Mouse (Mus musculus): ENCODE results near the gene Nucks1.
A peak's percentile ranks its signal among the peaks of the same experiment; 100 is the strongest.

The Nucks1 gene

DNA sequence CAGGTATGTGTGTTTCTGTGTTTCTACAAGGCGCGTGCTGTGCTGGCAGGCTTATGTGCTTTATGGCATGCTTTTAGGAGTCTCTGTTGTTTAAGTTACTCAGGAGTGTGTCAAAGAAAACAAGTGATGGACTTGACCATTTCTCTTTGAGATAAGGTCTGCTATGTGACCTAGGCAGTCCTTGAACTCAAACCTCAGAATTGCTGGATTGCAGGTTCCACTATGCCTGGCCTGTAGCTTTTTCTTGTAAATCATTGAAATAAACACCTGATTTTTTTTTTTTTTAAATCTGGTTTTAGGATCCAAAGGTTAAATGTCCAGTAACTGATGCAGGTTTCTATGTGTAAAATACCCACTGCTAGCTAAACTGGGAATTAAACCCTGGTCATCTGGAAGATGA is 8.7 kb downstream of the Nucks1 start:
- DNase-seq (ENCODE audit: extremely low read depth, low read depth): no peak

DNA sequence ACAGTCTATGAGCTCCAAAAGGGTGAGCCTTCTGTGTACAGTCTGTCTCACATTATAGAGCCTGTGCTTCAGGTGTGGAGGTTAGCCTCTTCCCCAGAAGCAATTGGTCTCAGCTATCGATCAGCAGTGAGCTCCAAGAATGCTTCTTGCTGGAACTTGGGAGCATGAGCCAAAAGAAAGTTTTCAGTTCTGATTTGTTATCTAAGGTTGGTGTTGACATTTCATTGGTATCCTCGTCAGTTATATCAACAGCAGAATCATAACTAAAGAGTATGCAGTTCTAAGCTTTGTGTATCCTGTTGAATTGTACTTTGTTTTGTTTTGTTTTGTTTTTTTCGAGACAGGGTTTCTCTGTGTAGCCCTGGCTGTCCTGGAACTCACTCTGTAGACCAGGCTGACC is 11.8 kb downstream of the Nucks1 start:
- no peak for DNase-seq (ENCODE audit: extremely low read depth, low read depth)

DNA sequence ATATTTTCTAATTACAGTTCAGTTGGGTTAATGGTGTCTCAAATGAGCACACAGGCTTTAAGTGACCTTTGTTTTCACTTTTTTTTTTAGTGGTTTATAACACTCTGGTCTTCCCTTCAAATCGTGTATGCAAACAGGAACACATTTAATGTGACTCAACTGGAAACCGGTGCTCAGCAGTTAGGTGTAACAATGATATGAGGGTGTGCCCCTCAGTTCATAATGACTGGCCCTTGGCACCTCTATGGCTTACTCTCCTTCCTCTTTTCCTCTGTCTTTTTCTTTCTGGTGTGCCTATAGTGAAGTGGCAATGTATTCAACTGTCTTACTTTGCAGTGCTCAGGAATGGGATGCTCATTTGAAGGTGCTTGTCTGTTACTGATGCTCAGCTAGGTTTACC is 23.1 kb downstream of the Nucks1 start:
- no peak for DNase-seq (ENCODE audit: extremely low read depth, low read depth)

DNA sequence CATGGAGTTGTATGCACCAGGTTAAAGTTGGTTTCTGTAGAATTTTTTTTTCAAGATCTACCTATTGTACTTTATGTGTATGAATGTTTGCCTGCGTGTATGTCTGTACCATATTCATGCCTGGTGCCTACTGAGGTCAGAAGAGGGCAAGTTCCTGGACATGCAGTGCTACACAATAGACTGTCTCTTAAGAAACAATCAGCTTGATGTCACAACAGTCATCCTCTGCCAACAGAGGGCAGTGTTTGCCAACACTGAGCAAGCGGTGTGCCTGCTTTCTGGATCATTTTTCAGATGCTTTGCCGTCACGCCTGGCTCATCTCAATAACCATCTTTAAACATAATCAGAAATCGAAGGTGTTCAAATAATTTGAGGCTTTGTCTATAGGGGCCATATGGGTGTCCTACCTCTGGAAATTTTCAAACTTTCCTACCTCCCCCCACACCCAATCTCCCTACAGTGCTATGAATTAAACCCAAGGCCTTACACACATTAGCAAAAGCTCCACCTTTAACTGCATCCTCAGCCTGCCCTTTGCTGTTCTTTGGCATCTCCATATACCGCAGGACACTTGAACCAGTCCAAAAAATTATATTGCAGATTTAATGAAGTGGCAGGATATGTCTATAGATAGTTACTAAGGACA is 27.4 kb downstream of the Nucks1 start:
- no peak for DNase-seq (ENCODE audit: extremely low read depth, low read depth)

DNA sequence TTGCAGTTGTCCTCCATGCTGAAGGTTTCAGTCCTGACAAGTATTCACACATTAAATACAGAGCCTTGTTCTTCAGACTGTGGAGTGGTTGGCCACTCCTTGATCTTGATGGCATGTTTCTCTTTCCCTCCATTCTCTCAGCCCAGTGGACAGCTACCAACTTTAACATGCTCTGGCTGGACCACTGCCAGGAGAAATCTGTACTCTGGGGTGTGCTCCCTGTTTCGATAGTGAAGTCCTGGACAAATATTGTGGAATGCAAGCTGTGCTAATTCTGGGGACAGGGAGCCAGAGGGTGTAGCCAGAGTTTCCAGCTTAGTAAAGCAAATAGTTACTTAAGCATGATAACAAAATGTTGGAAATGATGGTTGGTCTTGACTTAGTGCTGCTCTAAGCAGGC is 28.5 kb downstream of the Nucks1 start:
- no peak for DNase-seq (ENCODE audit: extremely low read depth, low read depth)

DNA sequence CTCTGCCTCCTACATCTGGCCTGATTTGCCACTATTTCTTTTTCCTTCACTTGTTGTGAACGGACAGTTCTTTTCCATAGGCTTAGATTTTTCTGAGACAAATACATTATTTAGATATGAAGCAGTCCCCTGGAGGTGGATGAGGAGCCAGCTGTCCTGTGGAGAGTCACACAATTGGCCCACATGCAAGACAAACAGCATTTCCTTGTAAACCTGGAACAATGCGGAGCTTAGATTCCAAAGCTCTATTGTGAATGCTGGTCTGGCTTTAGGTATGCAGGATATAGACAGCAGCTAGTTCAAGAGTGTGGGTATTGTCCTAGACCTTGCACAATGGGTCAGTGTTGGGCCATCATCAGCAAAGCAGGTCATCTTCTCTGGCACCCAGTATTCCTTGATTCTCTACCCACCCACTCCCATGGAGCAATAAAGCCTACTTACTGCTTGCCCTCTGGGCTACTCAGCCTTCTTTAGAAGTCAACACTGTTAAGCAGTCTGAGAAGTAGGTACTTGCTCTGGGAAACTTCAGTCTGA is 30.4 kb downstream of the Nucks1 start:
- no peak for DNase-seq (ENCODE audit: extremely low read depth, low read depth)

DNA sequence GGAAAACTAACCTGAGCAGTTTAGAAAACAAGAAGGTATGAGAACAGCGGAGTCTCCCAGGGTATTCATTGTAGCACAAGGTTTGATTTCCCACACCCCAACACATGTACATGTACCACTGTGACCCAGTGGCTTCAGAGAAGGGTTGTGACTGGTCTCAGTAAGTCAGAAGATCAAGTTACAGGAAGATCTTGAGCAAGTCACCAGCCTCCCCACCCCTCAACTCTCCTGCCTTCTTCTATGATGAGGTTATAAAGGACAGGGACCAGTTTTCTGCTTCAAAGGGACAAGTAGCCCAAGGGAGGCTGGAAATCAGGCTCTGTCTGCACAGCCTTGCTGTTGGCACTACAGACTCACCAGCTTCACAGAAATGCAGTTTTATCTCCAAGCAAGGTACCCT is 31.2 kb downstream of the Nucks1 start:
- no peak for DNase-seq (ENCODE audit: extremely low read depth, low read depth)

DNA sequence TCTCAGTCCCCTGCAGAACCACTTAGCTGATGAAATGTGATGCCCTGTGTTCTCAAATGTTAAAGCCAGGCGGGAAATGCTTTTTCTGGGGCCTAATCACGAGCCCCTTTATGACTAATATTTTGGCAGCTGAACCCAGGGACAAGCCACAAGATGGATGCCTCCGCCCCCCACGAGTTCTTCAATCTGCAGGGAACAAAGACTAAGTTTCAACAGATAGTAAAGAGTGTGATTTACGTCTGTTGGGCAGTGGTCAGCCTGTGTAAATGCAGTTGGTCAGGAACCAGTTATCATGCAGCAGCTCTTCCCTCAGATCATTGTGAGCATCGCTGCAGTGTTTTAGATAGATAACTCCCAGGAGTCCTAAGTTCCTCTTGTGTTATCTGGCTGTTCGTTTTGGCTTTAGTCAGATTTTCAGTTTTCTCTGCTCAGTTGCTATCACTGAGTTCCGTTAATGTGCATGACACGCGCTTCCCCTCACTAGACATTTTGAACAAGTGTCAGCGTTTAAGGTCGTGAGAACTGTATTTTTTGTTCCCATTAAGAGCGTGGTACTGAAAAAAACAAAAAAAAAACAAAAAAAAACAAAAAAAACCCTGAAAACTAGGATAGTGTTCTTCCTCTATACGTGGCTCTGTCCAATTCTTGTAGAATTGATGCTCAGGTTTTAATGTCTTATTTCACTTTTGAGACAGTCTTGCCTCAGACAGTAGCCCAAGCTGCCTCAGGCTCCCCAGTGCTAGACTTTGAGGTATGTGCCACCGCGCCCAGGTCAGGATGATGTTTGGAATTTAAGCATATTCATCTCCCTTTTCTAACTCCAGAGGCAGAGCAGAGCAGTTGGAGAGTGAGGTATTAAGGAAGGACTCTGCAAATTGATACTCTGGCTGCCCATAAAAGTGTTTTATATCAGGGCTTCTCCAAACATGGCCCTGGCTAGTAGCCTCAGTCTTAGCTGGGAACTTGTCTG is 32.6 kb downstream of the Nucks1 start:
- DNase-seq (ENCODE audit: extremely low read depth, low read depth): peak; percentile 94

DNA sequence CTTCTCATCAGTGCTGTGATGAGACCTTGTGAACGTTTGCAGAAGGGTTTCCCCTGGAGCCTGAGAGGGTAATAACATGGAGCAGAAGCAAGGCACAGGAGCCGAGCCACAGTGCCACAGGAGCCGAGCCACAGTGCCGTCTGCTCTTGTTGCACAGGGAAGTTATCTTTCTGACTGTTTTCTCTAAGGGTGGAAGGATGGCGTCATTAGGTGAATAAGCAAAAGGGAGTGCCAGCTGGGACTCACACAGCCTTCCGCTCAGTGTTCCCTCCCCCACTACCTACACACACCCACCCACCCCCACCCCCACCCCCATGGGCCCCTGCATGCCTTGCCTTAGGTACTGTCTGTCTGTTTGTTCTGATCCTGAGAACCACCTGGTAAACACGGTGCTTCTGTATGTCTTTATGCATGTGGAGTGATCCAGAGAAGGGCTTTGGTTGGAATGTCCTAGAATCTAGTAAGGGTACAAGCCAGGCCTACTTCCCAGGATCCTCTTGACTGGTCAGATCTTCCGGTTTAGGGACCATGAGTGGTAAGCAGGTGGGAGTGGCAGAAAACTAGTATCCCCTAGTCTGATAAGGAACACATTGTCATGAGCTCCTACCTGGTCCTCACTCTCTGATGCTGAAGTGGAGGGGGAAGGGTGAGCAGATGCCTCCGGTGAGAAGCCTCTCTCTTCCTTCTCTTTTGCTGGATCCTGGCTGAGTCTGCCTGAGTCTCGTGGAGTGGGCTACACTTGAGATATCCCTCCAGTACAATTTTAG is 35.5 kb downstream of the Nucks1 start:
- DNase-seq (ENCODE audit: extremely low read depth, low read depth): no peak

DNA sequence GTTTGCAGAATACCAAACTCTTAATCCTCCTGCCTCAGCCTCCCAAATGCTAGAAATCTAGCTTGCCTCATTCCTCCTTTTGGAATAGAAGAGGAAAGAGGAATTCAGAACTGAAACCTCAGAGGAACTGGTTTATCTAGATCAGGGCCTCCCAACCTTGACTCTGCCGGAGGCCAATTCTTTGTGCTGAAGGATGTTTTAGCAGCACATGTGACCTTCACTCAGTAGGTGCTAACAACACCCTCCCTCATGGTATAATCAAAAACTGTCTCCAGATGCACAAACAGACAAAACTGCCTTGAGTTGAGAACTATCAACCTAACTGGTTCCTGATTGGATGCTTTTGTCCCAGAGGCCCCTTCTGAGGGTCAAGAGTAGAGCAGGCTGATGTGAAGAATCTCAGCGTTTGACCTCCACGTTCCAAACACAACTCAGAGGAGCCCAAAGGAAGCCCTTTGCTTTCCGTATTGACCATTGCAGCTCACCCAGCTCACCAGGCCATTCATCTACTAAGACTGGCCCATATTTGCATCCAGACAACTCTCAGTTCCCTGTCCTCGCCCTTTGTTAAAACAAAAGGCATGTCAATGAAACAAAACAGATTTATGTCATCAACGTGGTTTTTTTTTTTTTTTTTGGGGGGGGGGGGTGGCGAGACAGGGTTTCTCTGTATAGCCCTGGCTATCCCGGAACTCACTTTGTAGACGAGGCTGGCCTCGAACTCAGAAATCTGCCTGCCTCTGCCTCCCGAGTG is 36.3 kb downstream of the Nucks1 start:
- no peak for DNase-seq (ENCODE audit: extremely low read depth, low read depth)

DNA sequence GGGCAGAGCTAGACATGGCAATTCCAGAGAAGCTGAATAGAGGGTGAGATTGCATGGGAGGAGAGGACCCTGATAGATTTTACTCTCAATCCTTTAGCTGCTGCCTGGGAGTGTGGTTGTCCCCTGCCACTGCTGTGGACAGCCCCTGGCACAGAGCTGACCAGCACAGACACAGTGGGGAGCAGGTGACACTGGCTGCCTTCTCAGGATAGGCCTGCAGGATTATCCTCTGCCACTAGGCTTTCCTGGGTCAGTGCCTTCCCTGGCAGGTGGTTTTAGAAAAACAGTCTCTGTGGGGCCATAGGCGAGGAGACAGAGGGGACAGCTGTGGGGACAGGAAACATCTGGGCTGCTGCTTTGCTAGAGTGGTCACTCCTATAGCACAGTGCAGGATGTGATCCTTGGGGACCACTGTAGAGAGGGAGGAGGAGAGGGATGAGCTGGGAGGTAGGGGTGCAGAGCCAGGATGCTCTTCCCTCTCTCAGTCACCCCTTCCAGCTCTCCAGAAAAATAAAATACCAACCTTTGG is 37.7 kb downstream of the Nucks1 start:
- DNase-seq (ENCODE audit: extremely low read depth, low read depth): no peak

DNA sequence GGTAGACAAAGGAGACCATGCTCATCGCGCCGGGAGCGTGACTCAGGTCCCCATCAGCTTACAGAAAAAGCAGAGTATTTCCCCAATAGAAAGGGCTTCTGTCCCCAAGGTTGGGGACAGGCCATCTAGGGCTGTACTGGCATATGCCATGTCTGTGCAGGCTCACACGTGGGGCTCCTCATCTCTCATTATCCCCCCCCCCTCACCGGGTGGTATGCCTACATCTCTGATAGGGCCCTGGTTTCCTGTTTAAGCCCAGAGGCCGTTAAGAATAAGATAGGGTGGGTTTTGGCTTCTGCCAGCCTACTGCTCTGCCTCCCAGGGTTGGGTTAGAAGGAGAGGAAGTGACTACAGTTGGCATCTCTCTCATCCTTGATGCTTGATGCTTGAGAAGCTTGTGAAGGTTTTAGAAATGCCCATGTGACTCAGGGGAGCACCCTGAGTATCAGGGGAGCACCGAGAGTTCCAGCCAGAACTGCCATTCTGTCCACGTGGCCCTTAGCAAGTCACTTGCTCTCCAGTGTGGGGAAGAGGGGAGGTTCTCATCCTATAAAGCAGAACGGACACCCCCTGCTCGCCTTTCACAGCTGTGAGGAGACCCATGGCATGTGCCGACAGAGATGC is 44.0 kb downstream of the Nucks1 start:
- peak; percentile 68 for DNase-seq (ENCODE audit: extremely low read depth, low read depth)

DNA sequence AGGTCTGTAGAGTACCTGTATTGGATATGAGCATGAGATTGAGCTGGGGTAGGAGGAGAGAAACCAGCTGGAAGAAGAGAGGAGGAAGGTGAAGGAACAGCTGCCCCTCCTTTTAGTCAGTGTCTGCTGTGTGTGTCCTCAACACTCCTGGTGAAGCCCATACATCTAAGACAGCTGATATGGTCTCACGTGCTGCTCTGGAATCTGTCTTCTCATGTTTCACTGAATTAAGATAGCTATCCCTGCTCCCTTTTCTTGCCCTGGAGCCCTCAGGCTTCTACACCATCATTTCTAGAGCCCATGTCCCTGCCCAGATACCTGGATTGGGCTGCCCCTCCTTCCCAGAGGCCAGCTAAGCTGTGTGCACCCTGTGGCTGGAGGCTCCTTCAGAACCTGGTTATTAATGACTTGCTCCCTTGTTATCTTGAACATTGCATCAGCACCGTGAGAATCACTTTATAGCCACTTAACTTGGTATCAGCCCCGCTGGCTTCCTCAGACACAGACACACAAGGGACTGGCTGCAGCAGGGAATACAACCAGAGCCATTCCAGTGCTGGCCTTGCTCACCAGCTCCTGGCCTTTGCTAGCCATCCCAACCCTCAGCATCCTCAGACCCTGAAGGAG is 44.9 kb downstream of the Nucks1 start:
- DNase-seq (ENCODE audit: extremely low read depth, low read depth): no peak

DNA sequence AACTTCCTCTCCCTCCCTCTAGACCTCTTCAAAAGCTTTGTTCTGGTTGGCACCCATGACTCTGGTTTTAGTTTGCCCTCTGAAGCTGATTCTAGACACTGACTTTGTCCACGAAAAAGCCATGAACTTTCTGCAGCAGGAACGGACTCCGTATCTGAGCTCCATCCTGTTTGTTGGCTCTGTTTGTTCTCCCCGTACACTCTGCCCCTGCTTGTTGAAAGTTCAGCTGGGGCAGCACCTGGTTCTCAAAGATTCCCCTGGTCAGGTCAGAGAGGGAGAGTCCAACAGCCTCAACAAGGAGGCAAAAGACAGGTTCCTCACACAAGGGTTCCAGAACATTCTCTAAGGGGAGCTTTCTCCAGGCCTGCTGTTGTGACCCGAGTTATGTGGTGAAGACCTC is 47.1 kb downstream of the Nucks1 start:
- no peak for DNase-seq (ENCODE audit: extremely low read depth, low read depth)

DNA sequence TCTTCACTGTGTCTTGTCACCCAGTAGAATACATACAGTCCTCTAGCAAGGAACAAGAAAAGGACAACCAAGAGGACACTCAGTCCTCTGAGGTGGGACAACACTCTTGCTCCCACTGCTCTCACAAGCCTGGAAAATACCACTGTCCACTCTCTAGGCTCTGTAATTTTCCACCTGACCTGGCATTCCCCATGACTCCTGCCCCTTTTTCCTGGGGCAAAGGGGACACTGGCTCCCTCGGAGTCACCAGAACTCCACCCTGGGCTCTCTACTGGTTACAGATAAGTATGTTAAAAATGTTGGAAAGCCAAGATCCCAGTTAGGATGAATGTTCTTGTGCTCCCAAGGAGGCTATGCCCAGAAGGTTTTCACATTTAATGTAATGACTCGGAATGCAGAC is 50.7 kb downstream of the Nucks1 start:
- DNase-seq (ENCODE audit: extremely low read depth, low read depth): no peak

DNA sequence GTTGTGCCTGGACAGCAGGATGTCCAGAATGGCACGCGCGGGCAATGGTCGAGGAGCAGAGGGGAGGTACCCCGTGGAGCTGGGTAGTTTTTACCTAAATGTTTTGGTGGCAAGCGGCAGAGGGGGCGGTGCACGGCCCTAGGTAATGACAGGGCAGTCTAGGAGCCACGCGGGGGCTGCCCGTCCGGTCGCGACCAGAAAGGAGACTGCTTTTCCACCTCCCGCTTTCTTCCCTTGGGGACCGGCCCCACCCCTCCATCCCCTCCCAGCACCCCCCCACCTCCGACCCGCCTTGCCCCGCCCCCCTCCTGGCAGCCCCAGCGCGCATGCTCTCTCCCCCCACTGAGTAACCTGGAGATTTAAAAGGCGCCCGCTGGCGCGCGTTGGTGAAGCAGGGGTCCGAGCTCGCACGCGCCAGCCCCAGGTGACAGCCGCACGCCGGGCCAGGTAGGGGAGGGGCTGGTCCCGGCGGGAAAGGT is 52.3 kb downstream of the Nucks1 start, which contains the start of gene Slc45a3:
TSS of gene Slc45a3 (plus strand) at position 362 of the 479 bp plus-strand sequence.
- no peak for DNase-seq (ENCODE audit: extremely low read depth, low read depth)

DNA sequence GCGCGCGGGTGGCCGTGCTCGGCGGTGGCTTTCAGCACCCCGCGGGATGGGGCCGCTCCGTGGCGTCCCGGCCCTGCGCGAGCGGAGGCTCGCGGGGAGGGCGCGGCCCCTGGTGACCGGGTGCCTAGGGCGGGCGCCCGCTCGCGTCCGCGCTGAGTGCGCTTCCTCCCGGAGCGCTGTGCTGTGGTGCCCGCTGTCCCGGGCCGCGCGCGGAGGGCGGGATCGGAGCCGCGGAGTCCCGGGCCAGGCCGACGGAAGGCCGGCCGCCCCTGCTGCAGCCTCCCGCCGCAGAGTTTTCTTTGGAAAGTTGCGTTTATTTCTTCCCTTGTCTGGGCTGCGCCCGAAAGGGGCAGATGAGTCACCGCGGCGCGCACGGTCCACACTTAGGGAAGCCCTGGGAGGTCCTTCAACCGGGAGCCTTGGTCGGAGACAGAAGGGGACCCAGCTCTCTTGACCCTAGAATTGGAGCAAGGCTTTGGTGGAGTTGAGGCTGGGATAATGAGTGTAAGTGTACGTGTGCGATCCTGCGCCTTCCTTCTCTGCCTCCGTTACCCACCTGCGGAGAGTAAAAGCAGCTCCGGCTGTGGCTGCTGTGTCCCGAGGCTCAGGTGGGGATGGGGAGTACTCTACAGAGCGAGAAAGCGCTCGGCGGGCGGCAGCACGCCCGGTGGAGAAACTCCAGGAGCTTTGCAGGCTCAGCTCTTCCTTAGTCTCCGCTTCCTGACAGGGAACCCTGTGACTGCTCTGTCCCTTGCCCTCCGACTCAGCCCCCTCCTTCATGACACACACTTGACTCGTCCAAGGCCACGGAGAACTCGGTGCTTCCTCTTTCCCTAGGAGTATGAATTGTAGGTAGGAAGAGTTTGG is 53.0 kb downstream of the Nucks1 start:
- DNase-seq (ENCODE audit: extremely low read depth, low read depth): peak; percentile 47

DNA sequence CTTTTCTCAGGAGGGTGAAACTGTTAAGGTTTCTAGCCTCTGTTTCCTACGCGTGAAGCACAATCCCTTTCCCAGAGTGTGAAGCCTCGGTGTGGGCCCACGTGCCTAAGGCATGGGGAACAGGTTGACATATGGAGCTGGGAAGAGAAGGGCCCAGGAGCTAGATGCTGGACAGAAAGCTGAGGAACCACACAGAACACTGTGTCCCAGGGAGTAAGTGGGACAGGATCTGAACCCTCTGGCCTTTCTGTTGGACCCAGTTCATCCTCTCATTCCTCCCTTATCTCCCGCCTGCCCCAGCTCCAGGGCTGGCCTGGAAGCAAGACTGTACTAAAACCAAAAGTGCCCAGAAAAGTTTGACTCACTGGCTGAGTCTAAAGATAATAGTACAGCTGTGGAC is 53.8 kb downstream of the Nucks1 start:
- DNase-seq (ENCODE audit: extremely low read depth, low read depth): no peak

DNA sequence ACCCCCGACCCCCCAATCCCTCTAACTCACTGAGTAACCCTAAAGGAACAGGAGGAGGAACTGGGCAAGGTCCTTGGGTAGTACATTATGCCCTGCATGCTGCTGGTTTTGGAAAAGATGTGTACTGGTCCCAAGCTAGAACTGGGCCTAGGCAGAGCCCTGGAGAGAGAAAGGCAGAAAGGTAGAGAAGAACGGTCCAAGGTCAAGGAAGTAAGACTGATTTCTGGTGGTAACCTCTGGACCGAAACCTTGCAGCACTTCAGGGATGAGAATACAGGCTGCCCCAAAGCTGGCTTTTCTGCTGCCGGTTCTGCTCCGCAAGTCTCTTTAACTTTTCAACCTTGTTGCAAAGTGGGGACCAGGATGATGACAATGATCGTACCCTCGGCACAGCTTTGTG is 54.2 kb downstream of the Nucks1 start:
- DNase-seq (ENCODE audit: extremely low read depth, low read depth): no peak

Measured in MEL-GATA-1-ER (cell line).